Mouse (Mus musculus) B cell, adult 2 months (primary cell): ENCODE data around the gene Clpp.
A peak's percentile ranks its signal among the peaks of the same experiment; 100 is the strongest.

Experiments used
- DNase-seq, 2 experiments: peaks; one replicate each; pipeline ENCODE4 v3.0.0; 2022

Clpp gene

GRCm38 (mm10) chr17:56988441-56988840 lies 1.7 kb upstream of the Clpp start:
- DNase-seq: no peak

GRCm38 (mm10) chr17:56988921-56989430 lies 1.1 kb upstream of the Clpp start:
- DNase-seq: no peak

DNA sequence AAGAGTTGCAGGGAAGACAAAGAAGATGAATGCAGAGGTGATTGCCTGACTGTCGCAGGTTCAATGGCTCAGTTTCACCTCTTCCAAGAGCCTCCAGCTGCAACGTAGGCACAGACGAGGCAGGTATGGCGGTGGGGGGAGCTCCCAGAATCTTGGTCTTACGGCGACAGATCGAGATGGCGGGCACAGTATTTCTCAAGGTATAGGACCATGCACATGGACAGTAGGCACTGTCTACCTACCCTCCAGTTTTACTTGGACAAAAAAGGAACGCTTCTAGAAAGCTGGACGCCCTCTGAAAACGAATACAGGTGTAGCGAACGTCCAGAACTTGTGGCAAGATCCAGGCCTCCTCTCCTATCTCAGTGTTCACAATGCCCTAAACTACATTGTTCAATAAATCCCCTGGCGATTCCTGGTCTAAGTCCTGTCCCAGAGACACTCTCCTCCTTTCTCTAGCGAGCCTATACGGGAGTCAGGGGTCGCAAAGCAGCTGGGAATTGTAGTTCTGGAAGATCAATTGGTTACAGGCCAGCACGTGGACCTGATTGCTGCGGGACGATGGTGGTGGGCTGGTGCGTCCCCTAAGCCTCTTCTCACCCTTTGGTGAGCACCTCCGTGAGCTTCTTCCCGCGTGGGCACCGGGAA lies 514 bp upstream of the Clpp start:
- no peak for DNase-seq

GRCm38 (mm10) chr17:56990966-56991365 lies 861 bp downstream of the Clpp start:
- no peak for DNase-seq

GRCm38 (mm10) chr17:56995046-56995445 lies 4.9 kb downstream of the Clpp start:
- DNase-seq: no peak

DNA sequence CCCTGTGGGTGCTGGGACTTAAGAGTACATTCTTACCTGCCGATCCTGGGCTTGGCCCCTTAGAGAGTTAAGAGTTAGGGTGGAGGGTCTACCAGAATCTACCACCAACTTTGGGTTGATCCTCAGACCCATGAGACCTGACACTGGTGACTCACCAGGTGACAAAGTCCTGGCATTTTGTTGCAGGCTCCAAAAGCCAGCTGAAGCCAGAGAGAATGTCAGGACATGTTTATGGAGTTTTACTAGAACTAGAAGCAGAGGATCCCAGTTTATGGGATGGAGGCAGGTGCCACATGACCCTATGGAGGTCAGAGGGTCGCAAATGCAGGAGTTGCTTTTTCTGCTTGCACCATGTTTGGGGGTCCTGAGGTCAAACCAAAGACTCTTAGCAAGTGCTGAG lies 6.4 kb downstream of the Clpp start:
- DNase-seq: no peak

DNA sequence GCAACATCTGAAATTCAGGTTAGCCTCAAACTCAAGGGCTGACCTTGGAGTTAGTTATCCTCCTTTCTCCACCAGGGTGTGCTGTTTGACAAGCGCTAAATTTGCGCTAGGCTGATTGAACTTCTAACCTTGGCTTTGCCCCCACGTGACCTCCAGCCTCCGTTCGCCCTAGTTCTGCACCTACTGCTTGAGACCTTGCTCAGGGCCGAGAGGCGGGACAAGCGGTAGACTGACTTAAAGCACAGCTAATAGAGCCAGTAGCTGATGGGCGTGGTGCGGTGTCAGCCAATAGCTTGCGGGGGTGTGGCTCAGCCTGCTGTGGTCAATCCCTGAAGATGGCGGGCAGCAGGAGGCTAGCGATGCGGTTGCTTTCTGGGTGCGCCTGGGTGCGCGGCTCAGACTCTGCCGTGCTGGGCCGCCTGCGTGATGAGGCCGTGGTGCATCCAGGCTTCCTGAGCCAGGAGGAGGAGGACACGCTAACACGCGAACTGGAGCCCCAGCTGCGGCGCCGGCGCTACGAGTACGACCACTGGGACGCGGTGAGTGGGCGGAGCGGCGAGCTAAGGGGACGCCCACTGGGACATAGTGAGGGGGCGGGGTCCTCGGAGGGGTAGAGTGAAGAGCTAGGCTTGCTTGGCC lies 7.0 kb downstream of the Clpp start, which contains the start of gene Alkbh7:
TSS of gene Alkbh7 (plus strand) at position 311 of the 639 bp plus-strand sequence.
- DNase-seq: peak; percentile 93 to 96

DNA sequence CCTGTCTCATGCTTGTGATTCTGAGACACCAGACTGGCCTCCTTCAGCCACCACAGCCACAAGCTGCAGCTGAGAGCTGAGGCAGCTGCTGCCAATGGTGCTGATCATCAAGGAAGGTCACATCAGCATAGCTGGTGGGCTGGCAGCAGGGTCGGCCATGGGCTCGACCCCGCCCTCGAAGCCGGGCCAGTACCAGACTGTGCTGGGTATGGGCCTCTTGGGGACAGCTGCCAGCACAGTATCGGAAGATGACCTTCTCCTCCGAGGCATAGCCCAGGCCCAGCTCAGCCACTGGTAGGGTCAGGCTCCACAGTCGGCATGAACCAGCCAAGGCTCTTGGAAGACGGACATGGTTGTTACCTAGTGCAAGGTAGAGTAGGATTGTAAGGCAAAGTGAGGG lies 9.3 kb downstream of the Clpp start:
- DNase-seq: no peak

- no peak for DNase-seq
Observed at GRCm38 (mm10) chr17:56999968-57000609, 10.0 kb downstream of the Clpp start, which contains the start of gene Pspn. Pspn (minus strand) TSS chr17:57000018.

DNA sequence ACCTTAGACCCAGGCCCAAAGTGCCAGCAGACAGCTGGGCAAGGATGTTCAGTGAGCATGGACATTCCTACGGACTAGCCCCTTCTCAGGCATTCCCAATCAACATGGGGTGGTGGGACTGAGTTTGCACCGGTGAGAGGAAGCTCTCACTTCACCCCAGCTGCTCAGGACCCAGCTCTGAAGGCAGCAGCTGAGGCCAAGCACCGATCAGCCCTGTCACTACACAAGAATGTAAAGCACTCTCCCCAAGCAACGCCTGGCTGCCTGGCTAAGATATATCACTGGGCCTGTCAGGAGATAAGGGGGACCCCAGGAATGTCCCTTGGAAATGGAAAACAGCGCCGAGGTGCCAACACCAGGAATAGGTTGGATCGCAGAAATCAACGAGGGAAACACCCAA lies 11.1 kb downstream of the Clpp start:
- DNase-seq: no peak

GRCm38 (mm10) chr17:57003994-57004393 lies 13.9 kb downstream of the Clpp start:
- DNase-seq: no peak

DNA sequence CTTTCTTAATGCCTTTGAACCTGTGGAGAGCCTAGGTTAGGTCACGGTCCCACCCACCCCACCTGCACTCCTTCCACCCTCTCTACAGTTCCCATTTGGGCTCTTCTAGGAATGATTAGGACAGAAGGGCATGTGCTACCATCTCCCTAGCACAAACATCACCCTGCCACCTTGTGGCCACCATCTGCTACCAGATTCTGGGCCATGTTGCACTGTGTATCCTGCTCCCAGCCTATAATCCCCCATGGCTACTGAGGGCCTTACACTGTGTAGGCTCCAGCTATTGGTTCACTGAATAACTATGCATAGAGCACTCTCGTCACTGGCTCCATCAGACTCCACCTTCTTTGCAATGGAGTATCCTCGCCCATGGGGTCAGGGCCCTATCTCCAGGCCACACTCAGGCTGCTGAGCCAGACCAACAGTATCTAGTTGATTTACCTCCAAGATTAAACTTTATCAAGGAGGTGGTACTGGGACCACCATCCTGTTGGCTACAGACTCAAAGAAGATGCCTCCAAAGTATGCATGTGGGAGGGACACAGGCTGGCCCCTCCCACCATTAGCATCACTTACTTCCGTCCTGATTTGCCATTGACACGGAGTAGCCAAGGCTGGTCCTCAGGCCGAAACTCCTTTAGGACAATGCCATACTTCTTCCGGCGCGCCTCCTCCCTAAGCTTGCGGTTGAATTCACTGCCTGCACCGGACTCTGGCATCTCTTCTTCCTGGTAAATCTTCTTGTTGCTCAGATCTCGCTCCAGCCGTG lies 17.2 kb downstream of the Clpp start:
- no peak for DNase-seq

GRCm38 (mm10) chr17:57010911-57011235 lies 20.8 kb downstream of the Clpp start:
- no peak for DNase-seq

DNA sequence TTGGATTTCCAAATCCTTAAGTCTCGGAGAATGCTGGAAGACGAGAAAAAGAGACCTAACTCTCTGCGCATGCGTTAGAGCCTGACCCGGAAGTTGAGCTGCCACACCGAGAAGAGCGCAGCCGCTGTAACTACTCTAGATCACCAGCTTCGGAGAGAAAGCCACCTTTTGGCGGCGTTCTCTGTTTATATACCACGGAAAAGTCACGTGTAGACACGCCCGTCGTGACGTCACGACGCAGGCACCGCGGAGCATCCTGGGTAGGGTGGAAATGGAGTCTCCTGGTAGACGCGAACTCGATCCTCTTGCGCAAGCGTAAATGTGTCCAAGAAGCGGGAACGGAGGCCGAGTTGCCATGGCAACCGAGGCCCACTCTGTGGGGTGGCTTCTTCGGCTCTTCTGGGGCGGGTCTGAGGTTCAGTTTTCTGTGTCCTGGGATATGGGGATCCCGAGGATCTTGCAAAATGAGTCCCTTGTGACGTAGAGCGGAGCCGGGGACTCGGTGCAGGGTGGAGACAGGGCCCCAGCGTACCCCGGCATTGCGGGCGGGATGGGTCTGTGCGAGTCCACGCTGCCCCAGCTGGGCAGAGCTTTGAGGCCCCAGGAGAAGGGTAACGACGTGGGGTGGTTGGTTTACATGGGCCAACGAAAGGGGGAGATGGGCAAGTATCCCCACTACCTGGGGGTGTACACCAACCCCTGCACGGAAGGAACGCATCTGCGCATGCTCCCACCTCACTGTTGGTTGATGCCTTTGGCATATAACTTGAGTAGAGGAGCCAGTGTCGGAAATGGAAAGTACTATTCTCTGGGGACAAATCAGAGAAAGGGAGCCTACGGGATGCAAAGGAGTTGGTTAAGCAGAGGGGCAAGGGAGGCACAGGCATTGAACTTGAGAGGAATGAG lies 21.4 kb downstream of the Clpp start, which contains the start of the genes Gtf2f1 and Gm17949:
TSS of gene Gtf2f1 (minus strand) at position 53 of the 906 bp plus-strand sequence.
TSS of gene Gm17949 (plus strand) at position 234 of the 906 bp plus-strand sequence.
- peak; percentile 88 to 89 for DNase-seq

DNA sequence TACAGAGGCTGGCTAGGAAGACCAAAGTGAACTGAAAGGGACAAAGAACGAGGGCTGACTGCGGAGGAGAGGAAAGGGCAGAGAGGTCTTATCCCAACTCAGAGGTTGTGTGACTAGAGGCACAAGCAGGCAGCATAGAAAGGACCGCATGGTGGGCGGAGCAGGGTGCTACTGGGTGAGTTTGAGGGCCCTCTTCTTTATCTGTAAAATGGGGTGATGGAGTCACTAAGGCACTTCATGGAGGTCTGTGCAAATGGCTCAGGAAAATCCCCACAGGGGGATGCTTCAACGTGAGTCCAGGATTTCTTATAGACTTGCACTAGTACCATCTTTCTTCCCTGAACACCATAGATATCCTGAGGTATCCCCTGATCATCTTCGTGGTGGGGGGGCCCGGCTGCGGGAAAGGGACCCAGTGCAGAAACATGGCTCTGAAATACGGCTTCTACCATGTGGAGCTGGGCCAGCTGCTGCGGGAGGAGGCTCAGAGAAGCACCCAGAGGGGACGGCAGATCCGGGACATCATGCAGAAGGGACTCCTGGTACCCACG lies 22.2 kb downstream of the Clpp start:
- no peak for DNase-seq

GRCm38 (mm10) chr17:57019693-57020092 lies 29.6 kb downstream of the Clpp start:
- DNase-seq: no peak

GRCm38 (mm10) chr17:57020960-57021359 lies 30.9 kb downstream of the Clpp start:
- DNase-seq: no peak

- no peak for DNase-seq
Observed at GRCm38 (mm10) chr17:57027471-57027870, 37.4 kb downstream of the Clpp start.

- no peak for DNase-seq
Observed at GRCm38 (mm10) chr17:57029691-57030090, 39.6 kb downstream of the Clpp start.

DNA sequence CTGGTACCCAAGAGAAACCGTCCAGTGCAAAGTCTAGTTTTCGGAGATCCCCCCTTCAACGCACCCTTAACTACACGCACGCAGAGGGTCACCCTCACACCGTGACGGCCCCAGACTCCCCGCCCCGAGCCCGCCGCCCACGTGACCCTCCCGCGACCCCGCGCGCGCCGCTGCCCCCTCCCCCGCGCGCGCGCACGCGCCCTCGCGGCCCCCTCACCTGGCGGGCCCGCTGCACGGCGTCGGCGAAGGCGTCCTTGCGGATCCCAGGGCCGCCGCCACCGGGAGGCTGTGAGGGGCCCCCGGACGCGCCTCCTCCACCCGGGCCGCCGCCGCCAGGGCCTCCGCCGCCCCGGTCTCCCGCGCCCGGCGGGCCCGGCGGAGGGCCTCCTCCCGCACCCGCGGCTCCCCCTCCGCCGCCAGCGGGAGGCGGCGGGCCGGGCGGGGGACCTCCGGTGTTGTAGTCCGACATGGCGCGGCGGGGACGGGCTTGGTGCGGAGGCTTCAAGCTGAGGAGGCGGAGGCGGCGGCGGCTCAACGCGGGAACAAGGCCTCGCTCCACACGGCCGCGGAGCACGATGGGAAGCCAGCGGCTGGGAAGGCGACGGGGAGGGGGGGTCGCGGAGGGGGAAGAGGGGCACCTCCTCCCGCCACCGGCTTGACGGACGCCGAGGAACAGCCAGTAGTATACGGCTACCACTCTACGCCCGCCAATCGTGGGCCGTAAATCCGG lies 41.0 kb downstream of the Clpp start, which contains the start of gene Khsrp:
TSS of gene Khsrp (minus strand) at position 592 of the 730 bp plus-strand sequence.
- peak; percentile 44 to 52 for DNase-seq
